Mouse (Mus musculus) erythroblast, adult 5-6 weeks (primary cell): ENCODE data around the gene Fgfr2. TPM values are rescaled to one million over a fixed set of nuclear protein-coding genes. Genes with fewer than 3 reads are reported as not detected.

Source experiments
- ATAC-seq: replicated peaks from 2 replicates; pipeline ENCODE4 v1.8.0; 2016; ENCODE audit warnings: moderate number of reproducible peaks, mild to moderate bottlenecking, moderate TSS enrichment, inconsistent platforms; ENCODE audit not compliant: poor library complexity, low FRiP score, severe bottlenecking
- total RNA-seq, 2 experiments: library from RNA; stranded (forward) in 1 of 2; stranded (reverse) in 1 of 2; fragments of 150-400 nt in 1 of 2; fragments of 200-764, 138-1000 nt in 1 of 2; gene quantifications; 2 replicates each; pipeline versions ENCODE4 v1.2.3 to v1.2.4; 2015 to 2017; ENCODE audit warnings: low replicate concordance in 2 of 2

Gene Fgfr2
- total RNA-seq, 2 experiments from 2014 or later, result 4.8 TPM; not detected in 1

- ATAC-seq, result no peak
Measured at GRCm38 (mm10) chr7:132232937-132233336, 890.2 kb downstream of the Fgfr2 start.

DNA sequence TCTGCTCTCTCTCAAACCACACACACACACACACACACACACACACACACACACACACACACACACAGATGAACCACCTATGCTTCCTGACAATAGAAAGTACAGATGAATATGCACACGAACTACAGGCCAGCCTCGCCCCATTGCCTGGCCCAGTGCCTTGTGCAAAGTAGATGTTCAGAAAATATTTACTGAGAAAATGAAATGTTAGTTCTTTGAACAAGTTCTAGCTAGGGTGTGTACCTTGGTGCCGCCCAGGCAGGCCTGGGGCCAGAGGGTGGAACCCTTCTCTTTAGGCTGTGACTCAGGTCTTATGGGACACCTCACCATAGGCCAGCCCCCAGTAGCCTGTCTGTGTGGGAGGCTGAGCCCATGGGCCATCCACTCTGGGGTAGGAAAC, 891.7 kb downstream of the Fgfr2 start:
- ATAC-seq, result no peak

DNA sequence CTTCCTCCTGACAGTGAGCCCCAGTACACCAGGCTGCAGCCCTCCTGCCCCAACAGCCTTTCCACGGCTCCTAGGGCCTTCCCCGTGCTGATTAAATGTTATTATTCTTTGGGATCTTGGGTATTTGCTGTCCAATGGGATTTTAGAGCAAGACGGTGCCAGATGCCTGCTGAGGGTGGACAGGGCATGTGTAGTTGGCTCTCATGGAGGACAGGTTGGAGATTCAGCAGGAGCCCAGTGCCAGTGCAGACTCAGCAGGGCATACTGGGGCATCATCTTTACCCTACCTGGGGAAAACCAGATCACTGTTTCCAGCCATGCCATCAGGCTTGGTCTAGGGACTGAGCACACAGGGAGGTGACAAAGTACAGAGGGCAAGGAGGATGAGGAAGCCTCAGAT, 892.2 kb downstream of the Fgfr2 start:
- no peak for ATAC-seq

DNA sequence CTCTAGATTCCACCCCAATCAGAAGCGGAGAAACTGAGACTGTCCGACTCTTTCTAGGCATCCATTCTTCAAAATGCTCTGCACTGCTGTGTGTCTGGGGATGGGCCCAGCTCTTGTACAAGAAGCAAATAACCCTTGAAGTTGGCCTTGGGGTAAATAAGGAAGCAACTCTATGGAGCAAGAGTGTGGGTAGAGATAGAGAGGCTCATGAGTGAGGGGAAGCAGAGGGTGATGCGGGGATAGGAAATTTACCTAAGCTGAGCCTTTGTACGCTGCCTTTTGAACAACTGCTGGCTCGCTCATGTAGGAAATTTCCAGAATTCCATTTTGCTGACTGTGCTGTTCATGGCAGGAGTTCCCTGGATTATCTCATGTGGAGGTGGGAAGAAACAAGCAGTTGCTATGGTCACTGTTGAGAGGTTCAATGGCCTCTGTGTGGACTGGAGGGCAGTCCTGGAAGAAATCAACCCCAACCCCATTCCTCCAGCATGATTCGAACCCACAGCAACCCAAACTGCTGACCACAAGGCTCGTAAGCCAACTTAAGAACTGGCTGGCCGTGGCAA, 896.0 kb downstream of the Fgfr2 start:
- 0 out of 2 replicates have a peak, but pooled peaks have one; percentile 6 for ATAC-seq

GRCm38 (mm10) chr7:132226379-132227074, 896.6 kb downstream of the Fgfr2 start:
- ATAC-seq, result 0 out of 2 replicates have a peak, but pooled peaks have one; percentile 64

GRCm38 (mm10) chr7:132223452-132224141, 899.6 kb downstream of the Fgfr2 start:
- no peak for ATAC-seq

DNA sequence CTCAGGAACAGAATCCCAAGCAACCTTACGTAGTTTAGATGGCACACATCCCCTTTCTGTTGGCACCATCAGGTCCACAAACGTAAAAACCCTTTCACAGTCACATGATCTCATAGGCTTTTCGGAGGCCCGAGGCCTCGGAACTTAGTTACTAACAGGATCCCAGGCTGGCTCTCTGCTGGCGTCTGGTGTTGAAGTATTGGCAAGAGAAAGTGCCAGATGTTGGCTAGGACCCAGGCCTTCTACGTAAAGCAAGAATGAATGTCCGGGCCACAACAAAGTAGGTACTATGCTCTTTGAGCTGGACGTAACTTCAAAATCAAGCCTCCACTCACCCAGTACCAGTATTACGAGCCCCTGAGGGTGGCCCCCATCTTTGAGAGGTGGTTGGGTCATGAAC, 909.1 kb downstream of the Fgfr2 start:
- no peak for ATAC-seq

GRCm38 (mm10) chr7:132213460-132213859, 909.7 kb downstream of the Fgfr2 start:
- ATAC-seq, result peak; percentile 64; the same call in 1 of the 2 replicates

GRCm38 (mm10) chr7:132211920-132212701, 911.0 kb downstream of the Fgfr2 start:
- no peak for ATAC-seq

DNA sequence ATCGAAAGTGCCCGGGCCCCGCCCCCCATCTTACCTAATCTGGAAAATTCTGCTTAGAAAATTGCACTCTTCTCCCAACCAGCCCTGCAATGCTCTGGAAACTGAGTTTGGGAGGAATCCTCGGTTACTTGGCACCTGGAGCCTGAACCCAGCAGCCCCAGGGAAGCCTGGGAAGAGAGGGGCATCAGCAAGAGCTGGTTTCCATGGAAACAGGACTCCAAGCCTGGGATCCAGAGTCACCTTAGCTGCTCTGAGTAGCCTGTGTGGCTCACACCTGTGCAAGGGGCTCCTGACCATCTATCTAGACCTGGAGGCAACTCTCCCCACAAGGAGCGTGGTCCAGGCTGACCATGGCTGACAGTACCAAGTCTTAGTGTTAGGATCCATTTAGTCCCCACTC, 912.5 kb downstream of the Fgfr2 start:
- ATAC-seq, result no peak

- no peak for ATAC-seq
Measured at GRCm38 (mm10) chr7:132208946-132209651, 914.1 kb downstream of the Fgfr2 start.

- no peak for ATAC-seq
Measured at GRCm38 (mm10) chr7:132204073-132204612, 919.0 kb downstream of the Fgfr2 start.

DNA sequence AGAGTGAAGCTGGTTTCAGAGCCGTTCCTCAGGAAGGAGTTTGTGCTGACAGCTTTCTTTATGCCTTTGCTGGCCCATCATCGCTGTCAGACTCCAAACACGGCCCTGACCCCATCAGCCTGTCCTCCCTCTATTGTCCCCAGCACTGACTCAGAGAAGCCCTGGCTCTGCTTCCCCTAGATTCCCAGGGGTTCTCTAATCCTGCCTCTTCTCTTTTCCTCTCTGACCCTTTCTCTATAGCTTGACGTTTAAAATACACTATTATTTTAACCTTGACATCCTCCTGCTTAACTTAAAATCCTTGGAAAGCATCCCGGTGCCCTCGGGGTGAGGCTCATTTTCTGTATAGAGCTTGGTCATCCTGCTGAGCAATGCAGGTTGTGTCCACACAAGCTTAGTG, 923.5 kb downstream of the Fgfr2 start:
- no peak for ATAC-seq

GRCm38 (mm10) chr7:132198806-132199205, 924.3 kb downstream of the Fgfr2 start:
- ATAC-seq, result no peak

- no peak for ATAC-seq
Measured at GRCm38 (mm10) chr7:132197817-132198475, 925.2 kb downstream of the Fgfr2 start.

DNA sequence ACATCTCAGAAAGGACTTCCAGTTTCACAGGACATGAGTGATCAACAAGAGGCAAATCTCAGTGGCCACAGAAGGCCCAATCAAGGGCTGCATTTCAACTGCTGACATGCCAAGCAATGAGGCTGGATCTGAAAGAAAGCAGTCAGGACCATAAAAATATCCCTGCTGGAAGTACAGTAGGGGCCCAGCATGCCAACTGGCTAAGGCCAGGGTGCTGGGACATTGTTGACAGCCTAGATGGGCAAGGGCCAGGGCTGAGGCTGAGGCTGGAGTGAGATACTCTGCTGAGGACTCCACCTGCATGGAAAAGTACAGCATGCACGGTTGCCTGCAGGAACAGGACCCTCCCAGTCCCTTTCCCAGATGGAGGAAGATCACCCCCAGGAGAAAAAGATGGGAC, 926.6 kb downstream of the Fgfr2 start:
- ATAC-seq, result no peak

DNA sequence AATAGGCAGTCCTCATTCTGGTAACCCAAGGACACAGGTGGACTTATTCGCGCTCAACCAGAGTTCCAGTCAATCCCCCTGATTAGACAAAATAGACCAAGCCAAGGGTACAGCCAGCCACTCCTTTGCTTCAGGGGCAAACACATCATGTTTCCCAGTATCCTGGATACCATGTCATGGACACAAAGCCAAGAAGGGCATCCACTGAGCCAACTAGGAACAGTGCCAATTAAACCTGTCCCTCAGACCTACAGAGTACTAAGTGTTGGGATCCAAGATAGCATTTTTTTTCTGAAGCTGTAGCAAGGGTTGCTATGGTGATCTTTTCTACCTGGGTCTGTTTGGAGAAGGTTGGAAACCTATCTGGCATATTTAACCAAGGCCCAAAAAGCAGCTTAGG, 929.5 kb downstream of the Fgfr2 start:
- ATAC-seq, result no peak

DNA sequence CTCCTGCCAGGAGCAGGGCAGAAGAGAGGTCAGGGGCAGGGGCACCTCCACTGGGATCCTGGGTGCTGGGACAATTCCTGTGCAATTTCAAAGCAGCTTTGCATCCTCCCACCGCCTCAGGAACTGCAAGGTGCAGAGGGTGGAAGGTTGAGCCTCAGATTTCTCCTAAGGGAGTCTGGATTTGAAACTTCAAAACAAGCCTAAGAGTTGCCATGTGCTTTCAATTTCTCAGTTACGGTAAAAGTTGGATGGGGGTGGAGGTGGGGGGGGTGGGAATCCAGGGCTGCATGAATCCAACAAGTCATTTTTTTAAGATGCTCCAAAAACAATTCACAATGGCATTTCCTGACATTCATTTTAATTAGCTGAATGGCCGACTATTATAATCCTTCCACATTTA, 935.7 kb downstream of the Fgfr2 start:
- ATAC-seq, result no peak

DNA sequence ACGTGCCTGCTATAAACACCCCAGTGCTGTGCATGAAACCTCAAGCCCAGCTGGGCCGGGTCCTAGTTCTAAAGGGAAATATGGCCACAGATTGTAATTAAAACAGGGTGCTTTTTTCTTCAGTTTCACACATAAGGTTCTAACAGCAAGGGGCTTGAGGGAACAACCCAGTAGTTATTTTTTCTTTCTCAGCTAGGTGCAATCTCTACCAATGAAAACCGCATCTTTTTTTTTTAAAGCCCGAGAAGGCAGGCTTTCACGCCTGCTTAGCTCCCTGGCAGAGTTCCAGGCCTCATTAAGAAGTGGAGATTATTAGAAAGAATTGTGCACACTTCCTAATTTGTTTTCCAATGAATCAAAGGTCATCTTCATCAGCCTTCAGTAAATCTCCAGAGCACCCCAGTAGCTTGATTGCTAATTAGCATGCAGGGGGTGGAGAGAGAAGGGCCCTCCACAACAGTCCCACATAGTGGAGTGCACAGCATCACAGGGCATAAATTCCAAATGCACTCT, 939.2 kb downstream of the Fgfr2 start:
- no peak for ATAC-seq
